Mouse (Mus musculus) adrenal gland, adult 18-20 months (tissue): ENCODE data around the gene Syt17. TPM values are rescaled to one million over a fixed set of nuclear protein-coding genes. Genes with fewer than 3 reads are reported as not detected.

Experiments used
- total RNA-seq, 2 experiments: library from RNA; stranded (reverse); gene quantifications; 1 replicate in 1 of 2; 2 replicates in 1 of 2; pipeline ENCODE4 v1.2.3; 2021

Gene Syt17
- total RNA-seq, 2 experiments from 2014 or later, result 5.3 to 7.2 TPM

Other genes with a start within 250 kb of the Syt17 start
- 10 to 100 TPM; 40.6 to 41.4 TPM for gene Smg1, start 204.6 kb downstream of the Syt17 start, total RNA-seq
- 10 to 100 TPM; 13.2 to 14.3 TPM for gene Itpripl2, start 43.8 kb upstream of the Syt17 start, total RNA-seq
- 10 to 100 TPM; 38.7 to 56.5 TPM for gene Coq7, start 85.1 kb upstream of the Syt17 start, total RNA-seq
- gene Tmc7, start 136.5 kb upstream of the Syt17 start, total RNA-seq, result 1 to 10 TPM in 1 of 2 experiments, under 1 TPM in 1; 0.36 to 1.3 TPM
- gene Tmc5, start 149.1 kb upstream of the Syt17 start, total RNA-seq, result under 1 TPM in 1 of 2 experiments, not detected in 1; 0.06 TPM